Mouse (Mus musculus): ENCODE results near the gene Ccdc191. TPM values are rescaled to one million over a fixed set of nuclear protein-coding genes. Genes with fewer than 3 reads are reported as not detected.

Ccdc191 gene
- total RNA-seq, 2 experiments from 2014 or later = 2.0 to 2.5 TPM

GRCm38 (mm10) chr16:43979328-43980109 is 89.9 kb downstream of the Ccdc191 start, which contains the start of gene Zdhhc23:
TSS of gene Zdhhc23 (minus strand) at chr16:43979791.
- DNase-seq (ENCODE audit: low spot score) = no peak

- no peak for DNase-seq (ENCODE audit: low spot score)
Measured at GRCm38 (mm10) chr16:43980110-43980609, 90.6 kb downstream of the Ccdc191 start.

- DNase-seq (ENCODE audit: low spot score) = no peak
Measured at GRCm38 (mm10) chr16:43986299-43986698, 96.7 kb downstream of the Ccdc191 start.

- no peak for DNase-seq (ENCODE audit: low spot score)
Measured at GRCm38 (mm10) chr16:43994623-43995022, 105.0 kb downstream of the Ccdc191 start.

DNA sequence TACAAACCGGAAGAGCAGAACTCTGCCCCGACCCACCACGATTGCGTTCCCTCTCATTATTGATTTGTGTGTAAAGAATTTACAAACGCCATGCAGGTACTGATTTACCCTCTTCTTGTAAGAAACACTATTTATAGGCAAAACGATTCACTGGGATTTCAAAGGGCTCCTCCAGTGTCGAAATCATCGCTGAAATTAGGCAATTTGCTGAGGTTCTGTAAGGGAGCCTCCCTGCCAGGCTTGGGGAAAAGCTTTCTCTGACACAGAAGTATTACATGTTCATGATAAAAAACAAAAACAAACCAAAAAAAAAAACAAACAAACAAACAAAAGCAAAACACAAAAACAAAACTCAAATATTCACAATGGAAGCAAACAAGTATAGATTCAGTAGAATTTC is 109.5 kb downstream of the Ccdc191 start:
- no peak for DNase-seq (ENCODE audit: low spot score)

- DNase-seq (ENCODE audit: low spot score) = no peak
Measured at GRCm38 (mm10) chr16:43999541-43999940, 109.9 kb downstream of the Ccdc191 start.

DNA sequence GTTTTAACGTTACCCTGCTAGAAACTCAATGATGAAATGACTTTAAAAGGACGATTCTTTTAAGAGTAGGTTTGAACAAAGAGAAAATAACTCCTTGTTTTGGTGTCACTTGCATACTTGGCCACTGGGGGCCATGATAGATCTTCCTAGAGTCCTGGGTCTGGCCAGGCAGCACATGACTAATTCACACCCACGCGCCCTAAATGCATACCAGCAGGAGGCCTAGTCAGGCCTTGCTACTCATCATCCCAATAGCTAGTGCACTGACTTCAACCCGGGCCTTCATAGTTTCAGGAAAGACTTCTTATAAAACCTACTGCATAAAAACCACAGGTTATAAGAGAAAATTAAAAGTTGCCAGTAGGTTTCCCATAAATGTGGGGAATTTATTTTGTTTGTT is 112.5 kb downstream of the Ccdc191 start:
- no peak for DNase-seq (ENCODE audit: low spot score)

DNA sequence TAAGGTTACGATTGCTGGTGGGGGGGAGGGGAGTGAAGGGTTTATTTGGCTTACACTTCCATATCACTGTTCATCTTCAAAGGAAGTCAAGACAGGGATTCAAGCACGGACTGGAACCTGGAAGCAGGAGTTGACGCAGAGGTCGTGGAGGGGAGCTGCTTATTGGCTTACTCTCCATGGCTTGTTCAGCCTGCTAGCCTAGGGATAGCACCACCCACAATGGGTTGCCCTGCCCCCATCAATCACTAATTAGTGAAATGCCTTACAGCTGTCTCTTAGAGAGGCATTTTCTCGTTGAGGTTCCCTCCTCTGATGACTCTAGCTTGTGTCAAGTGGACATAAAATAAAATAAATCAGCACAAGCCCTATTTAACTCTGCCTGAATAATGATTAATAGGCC is 121.4 kb downstream of the Ccdc191 start:
- DNase-seq (ENCODE audit: low spot score) = no peak

Small RNA genes lying within 50 kb of the gene (microRNA-seq; reads per million reads assigned to microRNA genes)
- gene Mir3470b = not detected

Other genes starting within 250 kb of the Ccdc191 start
- not detected for gene Tigit, start 225.7 kb upstream of the Ccdc191 start, total RNA-seq (2021)
- not detected for gene Drd3, start 135.8 kb upstream of the Ccdc191 start, total RNA-seq (2021)
- 10 to 100 TPM in 1 of 2 experiments, 1 to 10 TPM in 1; 6.7 to 12.5 TPM for gene Qtrt2, start 37.0 kb downstream of the Ccdc191 start, total RNA-seq (2021)
- gene Zdhhc23, start 90.0 kb downstream of the Ccdc191 start, total RNA-seq (2021) = 10 to 100 TPM in 1 of 2 experiments, 1 to 10 TPM in 1; 8.2 to 18.2 TPM
- under 1 TPM; 0.25 to 0.26 TPM for gene Gramd1c, start 173.5 kb downstream of the Ccdc191 start, total RNA-seq (2021)
- 10 to 100 TPM; 19.1 to 30.1 TPM for gene Atp6v1a, start 249.9 kb downstream of the Ccdc191 start, total RNA-seq (2021)